12 mouse cellular contexts compared by ENCODE assay signal in the genomic region with DNA sequence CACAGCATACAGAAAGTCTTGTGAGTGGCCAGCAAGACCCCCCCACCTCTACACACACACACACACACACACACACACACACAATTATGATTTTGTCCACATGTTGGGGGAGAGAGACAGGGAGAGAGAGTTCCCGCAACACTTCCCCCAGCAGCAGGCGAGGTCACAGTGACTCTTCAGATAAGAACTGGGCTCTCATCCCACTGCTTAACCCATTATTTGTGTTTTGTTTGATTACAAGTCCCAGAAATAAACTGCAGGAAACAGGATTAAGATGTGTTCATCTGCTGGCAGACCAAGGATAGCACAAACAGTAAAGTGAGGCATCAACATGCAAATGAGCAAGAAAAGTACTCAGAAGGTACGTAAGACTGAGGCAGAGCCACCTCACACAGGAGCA. TPM values are rescaled to one million over a fixed set of nuclear protein-coding genes. Genes with fewer than 3 reads are reported as not detected.
DNase-seq lines count a peak whose midpoint lies in the region; ATAC-seq and TF ChIP-seq lines count a peak whose summit lies in the region.
"Had no signal": no experiment of that assay in that cellular context is flagged by ENCODE, and none has a peak within 500 bp of the region (broad histone marks: within the 10 kb centered on the region; RNA-seq: fewer than 3 reads in every experiment).

No protein-coding gene starts in this region.

- DNase-seq in kidney, adult 11 months, result peak; percentile 3
- no peak for DNase-seq in kidney, adult 18-20 months
- peak; percentile 19 to 56 for DNase-seq in heart, postnatal 14 days
- peak; percentile 10 for DNase-seq in lung, postnatal 36 days
- no peak for DNase-seq in hindbrain, postnatal 0 days (ENCODE audit: low spot score)
- DNase-seq in neural tube, embryonic 10.5 days (ENCODE audit: extremely low spot score, low spot score), result no peak
- DNase-seq in cerebellum, postnatal 10 days, result no peak
- DNase-seq: gastrocnemius, postnatal 36 days; midbrain, embryonic 14.5 days had no signal

- H3K9ac ChIP-seq in hindbrain, postnatal 0 days (replicated peaks; ENCODE audit: low read length), result no peak overlapping the region
- H3K9ac ChIP-seq: limb, embryonic 12.5 days had no signal

- H3K27me3 ChIP-seq in hindbrain, postnatal 0 days (ENCODE audit: insufficient read depth, low read length), result no peaks in the 10 kb centered on the region
- H3K27me3 ChIP-seq: limb, embryonic 12.5 days had no signal

- no peak overlapping the region for H3K4me2 ChIP-seq in hindbrain, postnatal 0 days (ENCODE audit: low read depth, low read length)
- H3K4me2 ChIP-seq: limb, embryonic 12.5 days had no signal

- 60% methylated on average over 3 of the region's 3 CpGs for WGBS in hindbrain, postnatal 0 days

- H3K4me1 ChIP-seq in hindbrain, postnatal 0 days (ENCODE audit: insufficient read depth, low read length), result no peaks in the 10 kb centered on the region
- H3K4me1 ChIP-seq: limb, embryonic 12.5 days had no signal

- 0 out of 2 replicates have a peak, but pooled peaks have one; percentile 18 for ATAC-seq in common myeloid progenitor, adult 5-6 weeks (replicated peaks; ENCODE audit: low read depth, poor library complexity, severe bottlenecking)
- no peak for ATAC-seq in hindbrain, postnatal 0 days

- H3K27ac ChIP-seq in hindbrain, postnatal 0 days, result no peak overlapping the region
- H3K27ac ChIP-seq: limb, embryonic 12.5 days had no signal

- no peak for TF ChIP-seq CTCF in hindbrain, postnatal 0 days (IDR thresholded peaks at IDR 0.05; ENCODE audit: low read depth)

- H3K9me3 ChIP-seq in hindbrain, postnatal 0 days (ENCODE audit: low read length), result no peaks in the 10 kb centered on the region
- H3K9me3 ChIP-seq: limb, embryonic 12.5 days had no signal

- H3K36me3 ChIP-seq in hindbrain, postnatal 0 days (ENCODE audit: insufficient read depth, low read length), result peaks cover 5% of the 10 kb centered on the region; the same call in 1 of the 2 replicates
- H3K36me3 ChIP-seq: limb, embryonic 12.5 days had no signal

- no peak overlapping the region for H3K4me3 ChIP-seq in hindbrain, postnatal 0 days (ENCODE audit: low read length)
- H3K4me3 ChIP-seq: limb, embryonic 12.5 days had no signal

- intact Hi-C loops in heart, postnatal 14 days (cut with DNase I), result no loop called here

RNA-seq across cellular contexts. Expression of gene Gucy1a1, which starts 33.6 kb away (rescaled TPM):
- total RNA-seq in common myeloid progenitor, adult 5-6 weeks (2017), result 3.0 and 4.5 TPM in 2 replicates
- total RNA-seq in heart, postnatal 14 days (2021), result 10 to 100 TPM; 26.6 to 34.5 TPM
- 43.4 and 46.7 TPM in 2 replicates for total RNA-seq in hindbrain, postnatal 0 days (2014; rRNA removed)
- 27.2 and 27.6 TPM in 2 replicates for polyA plus RNA-seq in hindbrain, postnatal 0 days (2015; fragmentation: Nextera tagmentation; extraction: Ambion mirVana)
- polyA plus RNA-seq: C2C12 had no signal

RNA-seq across cellular contexts. Expression of gene Gucy1b1, which starts 37.5 kb away (rescaled TPM):
- total RNA-seq in common myeloid progenitor, adult 5-6 weeks (2017), result 0.87 and 2.0 TPM in 2 replicates
- total RNA-seq in heart, postnatal 14 days (2021), result 10 to 100 TPM; 19.8 to 21.1 TPM
- 39.3 and 39.7 TPM in 2 replicates for total RNA-seq in hindbrain, postnatal 0 days (2014; rRNA removed)
- polyA plus RNA-seq in hindbrain, postnatal 0 days (2015; fragmentation: Nextera tagmentation; extraction: Ambion mirVana), result 53.6 and 56.3 TPM in 2 replicates
- polyA plus RNA-seq: C2C12 had no signal

Comparison
In these comparisons a context has a peak if more than half of its experiments do, and no peak if none do; other contexts are left out.
1. DNase-seq: peak in kidney, adult 11 months (single experiment), heart, postnatal 14 days (2 of 2) and lung, postnatal 36 days (single experiment); none in kidney, adult 18-20 months (single experiment), hindbrain, postnatal 0 days (single experiment), neural tube, embryonic 10.5 days (single experiment) and cerebellum, postnatal 10 days (0 of 2).